Mouse (Mus musculus): ENCODE data around the gene Ap1m2.

GRCm38 (mm10) chr9:21311695-21312094 is 442 bp downstream of the Ap1m2 start:
- TF ChIP-seq CTCF (IDR thresholded peaks at IDR 0.05; ENCODE audit: low read depth) (no peak), EP300 (IDR thresholded peaks at IDR 0.05; ENCODE audit: low read depth) (no peak)

All from liver, embryonic 14.5 days (tissue).